Mouse (Mus musculus) heart, postnatal 0 days (tissue): ENCODE results near the gene Csf2ra.

Experiments
- CTCF ChIP-seq: IDR thresholded peaks from 2 replicates; pipeline ENCODE4 v1.5.1; 2016; ENCODE audit warnings: antibody characterized with exemption, control low read depth, low read depth
- EP300 ChIP-seq: IDR thresholded peaks from 2 replicates; pipeline ENCODE4 v1.6.1; 2016; ENCODE audit warnings: antibody characterized with exemption, low read depth

DNA sequence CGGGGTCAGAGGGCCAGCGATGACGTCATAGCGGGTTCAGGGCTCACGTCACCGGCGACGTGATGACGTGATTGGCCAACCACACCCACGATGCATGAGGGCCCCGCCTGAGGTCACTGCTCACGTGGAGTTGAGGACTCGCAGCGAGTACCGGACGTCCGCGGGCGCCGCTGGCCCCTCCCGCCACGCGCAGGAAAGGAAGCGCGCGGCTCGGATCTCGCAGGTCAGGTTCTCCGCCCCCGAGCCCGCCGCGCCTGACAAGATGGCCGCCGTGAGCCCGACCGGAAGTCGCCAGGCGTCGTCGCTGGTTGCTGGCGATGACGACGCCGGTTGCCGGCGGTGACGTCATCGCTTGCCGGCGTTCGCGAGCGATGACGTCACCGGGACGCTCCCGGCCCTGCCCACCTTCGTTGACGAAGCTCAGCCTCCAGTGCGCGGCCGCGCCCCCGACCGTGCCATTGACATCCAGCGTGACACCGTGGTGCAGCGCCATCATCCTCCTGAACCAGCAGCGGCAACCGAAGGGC is 1.8 kb downstream of the Csf2ra start:
- no peak for TF ChIP-seq CTCF
- no peak for TF ChIP-seq EP300
